ENCODE assay signal across 8 mouse cellular contexts in the genomic region with DNA sequence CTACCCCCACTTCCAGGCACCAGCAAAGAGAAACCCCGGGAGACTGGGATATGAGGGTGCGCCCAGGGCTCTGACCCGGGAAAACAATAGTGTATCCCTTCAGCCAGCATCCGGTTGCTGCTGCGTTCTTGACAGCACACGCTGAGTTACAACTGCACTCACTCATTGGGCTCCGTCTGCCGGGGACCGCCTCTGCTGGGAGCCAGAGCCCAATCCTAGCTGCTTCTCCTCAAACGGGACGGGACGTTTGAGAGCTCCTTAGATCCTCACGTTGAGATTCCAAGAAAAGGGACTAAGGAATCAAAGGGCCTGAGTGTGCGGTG. TPM values are rescaled to one million over a fixed set of nuclear protein-coding genes. Genes with fewer than 3 reads are reported as not detected.
A peak's percentile ranks its signal among the peaks of the same experiment; 100 is the strongest.
DNase-seq lines count a peak whose midpoint lies in the region; ATAC-seq and TF ChIP-seq lines count a peak whose summit lies in the region.

No protein-coding gene starts in this region.

- no peak for ATAC-seq in intestine, postnatal 0 days
- ATAC-seq in limb, embryonic 11.5 days (ENCODE audit: insufficient number of reproducible peaks, low FRiP score, low TSS enrichment, low read depth), result peak; percentile 69; the same call in 1 of the 2 replicates
- ATAC-seq in midbrain, embryonic 12.5 days (ENCODE audit: low FRiP score, low read depth), result peak; percentile 70

- H3K4me3 ChIP-seq in intestine, postnatal 0 days (ENCODE audit: low read depth, low read length), result peak overlapping the region; percentile 42
- H3K4me3 ChIP-seq in limb, embryonic 11.5 days (ENCODE audit: low read depth, low read length), result peak overlapping the region; percentile 55
- peak overlapping the region; percentile 55 for H3K4me3 ChIP-seq in midbrain, embryonic 12.5 days

- no peak for TF ChIP-seq CTCF in intestine, postnatal 0 days (IDR thresholded peaks at IDR 0.05; ENCODE audit: low read depth)

- H3K4me2 ChIP-seq in intestine, postnatal 0 days (replicated peaks; ENCODE audit: low read depth), result peak overlapping the region; percentile 79
- peak overlapping the region; percentile 74 for H3K4me2 ChIP-seq in limb, embryonic 11.5 days (ENCODE audit: low read depth, severe bottlenecking)
- peak overlapping the region; percentile 92 for H3K4me2 ChIP-seq in midbrain, embryonic 12.5 days (replicated peaks)

- H3K27me3 ChIP-seq in intestine, postnatal 0 days (replicated peaks; ENCODE audit: control insufficient read depth, insufficient read depth, low read length), result no peaks in the 10 kb centered on the region
- no peaks in the 10 kb centered on the region for H3K27me3 ChIP-seq in limb, embryonic 11.5 days (ENCODE audit: control insufficient read depth, insufficient read depth, low read length)
- H3K27me3 ChIP-seq in midbrain, embryonic 12.5 days, result peaks cover 16% of the 10 kb centered on the region

- H3K9ac ChIP-seq in intestine, postnatal 0 days (ENCODE audit: low read depth, low read length), result peak overlapping the region; percentile 42; the same call in 1 of the 2 replicates
- H3K9ac ChIP-seq in limb, embryonic 11.5 days (ENCODE audit: low read length), result peak overlapping the region; percentile 50; the same call in 1 of the 2 replicates
- peak overlapping the region; percentile 54 for H3K9ac ChIP-seq in midbrain, embryonic 12.5 days (replicated peaks)

- 2% methylated on average over 14 of the region's 14 CpGs for WGBS in intestine, postnatal 0 days
- WGBS in limb, embryonic 11.5 days, result under 1% methylated on average over 14 of the region's 14 CpGs
- 0% methylated on average over 14 of the region's 14 CpGs for WGBS in midbrain, embryonic 12.5 days

- peak; percentile 41 to 54 for DNase-seq in spleen, adult 18-20 months
- DNase-seq in spleen, adult 12 weeks (ENCODE audit: low spot score), result no peak
- peak; percentile 84 for DNase-seq in embryo, embryonic 10.5 days (ENCODE audit: low spot score)
- peak; percentile 99 for DNase-seq in heart, adult 11 months
- peak; percentile 73 for DNase-seq in limb, embryonic 11.5 days (ENCODE audit: low spot score)
- peak; percentile 27 to 50 for DNase-seq in spleen, postnatal 14 days (ENCODE audit: low spot score in 2 of 2)

- H3K27ac ChIP-seq in intestine, postnatal 0 days (ENCODE audit: low read depth, low read length), result peak overlapping the region; percentile 50; the same call in 1 of the 2 replicates
- peak overlapping the region; percentile 48; the same call in 1 of the 2 replicates for H3K27ac ChIP-seq in limb, embryonic 11.5 days (replicated peaks; ENCODE audit: low read depth, low read length)
- H3K27ac ChIP-seq in midbrain, embryonic 12.5 days (replicated peaks), result peak overlapping the region; percentile 86

- no peaks in the 10 kb centered on the region for H3K36me3 ChIP-seq in intestine, postnatal 0 days (ENCODE audit: control insufficient read depth, insufficient read depth)
- H3K36me3 ChIP-seq in limb, embryonic 11.5 days (ENCODE audit: control insufficient read depth, insufficient read depth, low read length), result peaks cover 2% of the 10 kb centered on the region; the same call in 1 of the 2 replicates
- H3K36me3 ChIP-seq in midbrain, embryonic 12.5 days, result 0 out of 2 replicates have a peak, but pooled peaks cover 1% of the 10 kb centered on the region

- peaks cover 3% of the 10 kb centered on the region for H3K4me1 ChIP-seq in intestine, postnatal 0 days (replicated peaks; ENCODE audit: control insufficient read depth, insufficient read depth, low read length)
- H3K4me1 ChIP-seq in limb, embryonic 11.5 days (ENCODE audit: control insufficient read depth, insufficient read depth, low read length), result peaks cover 11% of the 10 kb centered on the region
- peaks cover 23% of the 10 kb centered on the region for H3K4me1 ChIP-seq in midbrain, embryonic 12.5 days

- no peaks in the 10 kb centered on the region for H3K9me3 ChIP-seq in intestine, postnatal 0 days (ENCODE audit: control insufficient read depth)
- H3K9me3 ChIP-seq in limb, embryonic 11.5 days (ENCODE audit: control insufficient read depth, low read length), result no peaks in the 10 kb centered on the region
- H3K9me3 ChIP-seq in midbrain, embryonic 12.5 days, result no peaks in the 10 kb centered on the region

RNA-seq across cellular contexts. Expression of a gene that starts 0.5 kb away (rescaled TPM):
- polyA plus RNA-seq in intestine, postnatal 0 days (2015; fragmentation: Nextera tagmentation; extraction: Ambion mirVana), result 1.5 and 2.6 TPM in 2 replicates
- polyA plus RNA-seq in limb, embryonic 11.5 days (2014; fragmentation: Nextera tagmentation; extraction: Ambion mirVana), result 16.7 and 18.6 TPM in 2 replicates
- 11.1 and 11.9 TPM in 2 replicates for polyA plus RNA-seq in midbrain, embryonic 12.5 days (2016; fragmentation: Nextera tagmentation; extraction: Ambion mirVana)
